Mouse (Mus musculus) gastrocnemius, postnatal 36 days (tissue): ENCODE results near the gene Avp. TPM values are rescaled to one million over a fixed set of nuclear protein-coding genes. Genes with fewer than 3 reads are reported as not detected.
A peak's percentile ranks its signal among the peaks of the same experiment; 100 is the strongest.

ENCODE experiments used
- DNase-seq, 2 experiments: peaks; one replicate each; pipeline ENCODE4 v3.0.0; 2022
- intact Hi-C: fragments of 180-260 bp; cut with DNase I; formaldehyde crosslinking; loops from one replicate; pipeline ENCODE4 v1.15.1; 2025
- microRNA-seq, 2 experiments: library from miRNA; unstranded; fragments of <30 nt; microRNA quantifications; one replicate each; pipeline ENCODE4 v1.2.0; 2021
- total RNA-seq, 2 experiments: library from RNA; stranded (reverse); gene quantifications; 2 replicates each; pipeline ENCODE4 v1.2.3; 2021

Avp gene
- total RNA-seq, 2 experiments from 2014 or later, result not detected

DNA sequence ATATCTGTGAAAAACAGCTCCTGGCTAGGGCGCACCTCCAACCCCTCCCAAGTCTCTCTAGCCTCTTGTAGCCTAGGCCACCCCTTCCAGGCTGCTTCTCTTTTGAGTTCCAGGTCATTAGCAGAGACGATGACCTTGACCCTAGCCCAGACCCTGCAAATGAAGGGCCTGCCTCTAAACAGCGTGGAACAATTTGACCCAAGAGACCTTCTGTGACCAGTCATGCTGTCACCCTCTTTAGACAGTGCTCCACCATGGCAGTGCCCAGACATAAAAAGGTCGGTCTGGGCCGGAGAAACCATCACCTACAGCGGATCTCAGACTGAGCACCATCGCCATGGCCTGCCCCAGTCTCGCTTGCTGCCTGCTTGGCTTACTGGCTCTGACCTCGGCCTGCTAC lies 6.5 kb downstream of the Avp start, which contains the start of gene Oxt:
TSS of gene Oxt (plus strand) at position 301 of the 400 bp plus-strand sequence.
- intact Hi-C loops, result no loop called here
- no peak for DNase-seq

DNA sequence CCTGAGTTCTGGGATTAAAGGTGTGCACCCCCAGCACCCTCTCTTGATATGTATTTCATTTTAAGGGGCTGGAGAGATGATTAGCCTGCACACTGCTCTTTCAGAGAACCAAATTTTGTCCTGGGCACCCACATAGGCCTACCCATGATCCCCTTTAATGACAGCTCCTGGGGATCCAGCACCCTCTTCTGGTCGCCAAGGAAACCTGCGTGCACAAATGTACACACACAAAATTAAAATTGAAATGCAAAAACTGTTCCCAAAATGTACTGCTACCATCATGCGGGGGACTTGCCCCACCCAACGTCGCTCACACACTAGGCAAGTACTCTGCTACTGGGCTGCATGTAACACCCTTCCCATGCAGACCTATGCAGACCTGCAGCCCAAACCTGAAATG lies 7.4 kb downstream of the Avp start:
- intact Hi-C loops, result no loop called here
- DNase-seq, result no peak

DNA sequence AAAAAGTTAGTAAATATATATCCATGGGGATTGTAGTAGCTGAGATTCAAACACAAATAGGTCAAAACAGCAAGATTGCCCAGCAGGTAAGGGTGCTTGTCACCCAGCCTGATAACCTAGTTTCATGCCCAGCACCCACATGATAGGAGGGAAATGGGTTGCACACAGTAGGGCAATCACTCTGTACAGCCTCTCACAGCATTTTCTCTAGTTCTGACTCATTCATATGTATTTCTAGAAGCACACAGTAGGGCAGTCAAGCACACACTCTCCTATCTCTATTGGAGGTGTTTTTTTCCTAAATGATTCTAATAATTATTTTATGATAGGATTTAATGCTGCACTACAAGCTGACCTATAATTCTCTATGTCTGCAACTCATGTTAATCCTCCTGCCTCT lies 12.4 kb downstream of the Avp start:
- no peak for DNase-seq
- intact Hi-C loops, result no loop called here

DNA sequence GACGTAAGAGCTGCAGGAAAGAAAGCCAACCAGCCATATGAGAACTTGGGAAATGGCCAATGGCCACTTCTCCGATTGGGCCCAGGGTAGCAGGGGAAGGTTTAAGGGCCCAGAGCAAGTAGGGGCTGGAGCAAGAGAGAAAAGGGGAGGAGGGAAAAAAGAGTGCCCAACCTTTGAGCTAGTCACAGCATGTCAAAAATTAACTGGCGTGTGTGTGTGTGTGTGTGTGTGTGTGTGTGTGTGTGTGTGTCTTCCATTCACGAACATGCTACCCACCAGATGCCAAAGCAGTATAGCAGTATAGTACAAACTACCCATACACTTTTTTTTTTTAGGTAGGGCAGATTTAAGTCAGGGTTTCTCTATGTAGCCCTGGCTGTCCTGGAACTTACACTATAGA lies 13.4 kb downstream of the Avp start:
- intact Hi-C loops, result no loop called here

DNA sequence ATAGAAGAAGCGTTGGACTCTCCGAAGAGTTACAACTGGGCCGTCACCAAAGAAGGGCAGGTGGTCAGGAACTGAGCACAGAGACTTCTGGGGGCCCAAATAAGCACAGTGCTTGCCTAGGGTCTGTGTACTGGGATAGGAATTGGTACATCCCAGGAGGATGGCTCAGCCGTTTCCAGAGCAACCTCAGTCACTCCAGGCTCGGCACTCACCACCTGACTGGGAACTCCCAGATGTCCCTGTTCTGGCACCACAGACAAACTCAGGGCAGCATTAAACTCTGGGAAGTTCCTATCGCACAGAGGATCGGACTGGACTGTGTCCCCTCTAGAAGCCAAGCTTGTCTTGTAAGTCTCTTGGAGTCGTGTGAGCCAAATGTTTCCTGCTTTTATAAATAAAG lies 17.4 kb downstream of the Avp start:
- no peak for DNase-seq
- intact Hi-C loops, result loop anchor here (5.0 kb wide), 1 partner anchor 32 kb away; no protein-coding TSS in a partner anchor

More for the DNA sequence above, 13.4 kb downstream of the Avp start:
- DNase-seq, result no peak

DNA sequence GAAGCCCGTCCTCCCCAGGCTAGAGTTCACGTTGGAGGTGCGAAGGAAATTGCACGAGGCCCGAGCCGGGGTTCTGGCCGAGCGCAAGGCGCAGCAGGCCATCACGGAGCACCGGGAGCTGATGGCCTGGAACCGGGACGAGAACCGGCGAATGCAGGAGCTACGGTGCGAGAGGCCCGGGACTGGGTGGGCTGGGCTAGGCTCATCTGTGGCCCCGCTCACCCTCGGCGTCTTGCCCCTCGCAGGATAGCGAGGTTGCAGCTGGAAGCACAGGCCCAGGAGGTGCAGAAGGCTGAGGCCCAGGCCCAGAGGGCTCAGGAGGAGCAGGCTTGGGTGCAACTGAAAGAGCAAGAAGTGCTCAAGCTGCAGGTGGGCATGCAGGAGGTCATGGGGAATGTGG lies 18.3 kb downstream of the Avp start:
- no peak for DNase-seq
- intact Hi-C loops, result loop anchor here (5.0 kb wide), 1 partner anchor 33 kb away; no protein-coding TSS in a partner anchor

DNA sequence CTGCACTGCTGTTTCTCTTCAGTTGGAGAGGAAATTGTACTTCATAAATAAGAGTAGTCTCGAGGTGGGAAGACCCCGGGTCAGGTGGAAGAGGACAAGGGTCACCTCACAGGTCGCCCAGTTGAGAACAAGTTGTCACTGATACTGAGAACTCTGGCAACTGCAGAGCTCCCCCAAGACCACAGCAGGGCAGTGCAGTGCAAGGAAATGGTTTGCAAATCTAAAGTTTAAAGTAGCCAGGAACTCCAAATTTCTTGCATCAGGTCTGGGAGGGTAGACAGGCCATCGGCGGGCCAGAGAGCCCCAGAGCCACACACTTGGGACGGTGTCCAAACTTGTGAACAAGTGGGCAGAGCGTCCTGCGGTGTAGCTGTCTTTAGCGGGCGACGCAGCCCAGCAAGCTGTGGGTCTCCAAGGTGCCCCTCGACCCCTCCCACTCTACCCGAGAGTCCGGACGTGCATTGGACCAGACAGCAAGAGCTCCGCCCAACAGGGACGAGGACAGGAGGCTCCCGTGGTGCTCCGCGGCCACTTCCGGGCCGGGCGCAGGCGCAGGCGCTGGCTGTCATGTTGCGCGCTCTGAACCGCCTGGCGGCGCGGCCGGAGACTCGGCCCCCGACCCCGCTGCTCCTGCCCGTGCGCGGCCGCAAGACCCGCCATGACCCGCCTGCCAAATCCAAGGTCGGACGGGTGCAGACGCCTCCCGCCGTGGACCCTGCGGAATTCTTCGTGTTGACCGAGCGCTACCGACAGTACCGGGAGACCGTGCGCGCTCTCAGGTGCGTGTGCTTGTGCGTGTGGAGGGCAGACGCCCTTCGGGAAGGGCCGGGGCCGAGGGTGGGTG lies 18.9 kb downstream of the Avp start, which contains the start of gene Mrps26:
TSS of gene Mrps26 (plus strand) at position 531 of the 844 bp plus-strand sequence.
- intact Hi-C loops, result loop anchor here (5.0 kb wide), 1 partner anchor 34 kb away; no protein-coding TSS in a partner anchor
- peak; percentile 82 to 91 for DNase-seq

DNA sequence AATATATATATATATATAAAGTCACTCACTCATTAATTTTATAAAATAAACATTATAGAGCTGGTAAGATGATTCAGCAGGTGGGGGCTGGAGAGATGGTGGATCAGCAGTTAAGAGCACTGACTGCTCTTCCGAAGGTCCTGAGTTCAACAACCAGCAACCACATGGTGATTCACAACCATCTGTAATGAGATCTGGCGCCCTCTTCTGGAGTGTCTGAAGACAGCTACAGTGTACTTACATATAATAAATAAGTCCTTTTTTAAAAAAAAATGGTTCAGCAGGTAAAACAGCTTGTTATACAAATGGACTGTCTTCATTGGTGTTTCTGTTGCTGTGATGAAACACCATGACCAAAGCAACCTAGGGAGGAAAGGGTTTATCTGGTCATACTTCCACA lies 24.3 kb downstream of the Avp start:
- DNase-seq, result no peak
- intact Hi-C loops, result no loop called here

DNA sequence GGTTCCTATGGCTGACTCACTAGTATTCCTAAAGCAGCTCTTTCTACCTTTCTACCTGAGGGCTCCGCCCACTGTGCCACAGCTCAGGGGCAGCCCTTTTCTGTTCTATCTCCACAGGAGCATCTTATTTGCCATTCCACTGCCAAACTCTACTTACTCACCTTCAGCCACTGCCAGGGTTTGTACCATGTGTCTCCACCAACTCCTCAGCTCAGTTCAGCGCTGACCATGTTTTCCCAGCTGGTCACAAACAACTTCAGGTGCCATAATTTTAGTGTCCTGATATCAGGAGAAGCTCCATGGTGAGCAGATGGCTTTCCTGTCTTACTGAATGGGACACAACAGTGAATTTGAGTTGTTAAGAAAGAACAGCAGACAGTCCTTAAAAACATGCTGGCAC lies 24.9 kb downstream of the Avp start:
- intact Hi-C loops, result no loop called here
- DNase-seq, result no peak

DNA sequence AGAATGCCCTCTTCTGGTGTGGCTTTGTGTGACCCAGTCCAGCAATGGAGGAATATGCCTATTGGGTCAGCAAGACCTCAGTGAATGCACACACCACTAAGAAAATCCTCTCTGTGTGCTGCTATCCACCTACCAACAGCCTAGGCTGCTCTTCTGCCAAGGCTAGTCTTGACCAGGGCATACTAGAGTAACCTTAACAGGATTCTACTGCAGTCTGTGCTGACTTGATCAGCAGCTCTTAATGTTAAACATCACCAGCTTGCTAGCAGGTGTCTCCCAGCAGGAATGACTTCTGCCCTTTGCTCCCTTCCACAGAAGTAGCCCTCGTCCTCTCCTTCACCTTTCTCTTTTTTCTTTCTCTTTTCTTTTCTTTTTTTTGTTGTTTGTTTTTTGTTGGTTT lies 26.1 kb downstream of the Avp start:
- intact Hi-C loops, result no loop called here
- no peak for DNase-seq

DNA sequence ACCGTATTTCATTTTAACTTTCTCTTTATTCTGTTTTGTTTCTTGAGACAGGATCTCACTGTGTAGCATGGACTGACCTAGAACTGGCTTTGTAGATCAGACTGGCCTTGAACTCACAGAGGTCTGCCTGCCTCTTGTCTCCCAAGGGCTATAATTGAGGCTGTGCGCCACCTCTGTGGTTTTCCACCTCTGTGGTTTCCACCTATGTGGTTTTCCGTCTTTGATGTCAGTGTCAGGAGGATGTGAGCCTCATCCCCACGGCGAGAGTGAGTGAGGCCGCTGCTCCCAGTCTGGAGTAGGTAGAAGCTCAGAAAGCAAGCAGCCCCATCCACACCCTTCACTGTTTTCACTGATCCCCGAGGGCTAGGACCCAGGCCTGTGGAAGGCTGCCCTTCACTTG lies 27.5 kb downstream of the Avp start:
- intact Hi-C loops, result no loop called here
- no peak for DNase-seq

DNA sequence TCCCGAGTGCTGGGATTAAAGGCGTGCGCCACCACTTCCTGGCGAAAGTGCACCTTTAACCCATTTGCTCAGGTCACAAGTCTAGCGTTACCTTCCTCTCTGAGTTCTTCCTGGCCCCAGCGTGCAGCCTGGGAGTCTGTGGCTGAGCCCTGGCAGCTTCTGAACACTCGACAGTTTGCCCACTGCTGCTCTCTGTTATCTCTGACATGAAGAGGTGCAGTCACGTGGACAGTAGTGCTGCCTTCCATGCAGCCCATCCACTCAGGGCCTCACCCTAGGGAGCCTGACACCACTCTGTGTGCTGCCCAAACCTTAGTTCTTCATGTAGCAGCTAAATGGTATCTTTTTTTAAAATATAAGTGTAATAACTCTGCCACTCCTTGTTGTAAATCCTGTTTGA lies 35.4 kb downstream of the Avp start:
- DNase-seq, result no peak
- intact Hi-C loops, result no loop called here

DNA sequence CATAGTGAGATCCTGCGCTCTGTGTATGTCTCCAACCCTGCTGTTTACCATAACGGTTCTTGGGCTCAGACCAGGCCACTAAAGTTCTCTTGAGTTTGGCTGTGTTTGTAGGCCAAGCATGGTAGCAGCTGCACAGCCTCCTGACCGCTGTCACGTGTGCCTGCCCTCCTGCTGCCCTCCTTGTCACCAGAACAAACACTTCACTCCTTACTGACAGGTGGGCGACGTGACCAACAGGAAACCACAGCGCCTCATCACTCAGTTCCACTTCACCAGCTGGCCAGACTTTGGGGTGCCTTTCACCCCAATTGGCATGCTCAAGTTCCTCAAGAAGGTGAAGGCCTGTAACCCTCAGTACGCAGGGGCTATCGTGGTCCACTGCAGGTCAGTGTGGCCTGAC lies 42.1 kb downstream of the Avp start:
- DNase-seq, result no peak
- intact Hi-C loops, result no loop called here

DNA sequence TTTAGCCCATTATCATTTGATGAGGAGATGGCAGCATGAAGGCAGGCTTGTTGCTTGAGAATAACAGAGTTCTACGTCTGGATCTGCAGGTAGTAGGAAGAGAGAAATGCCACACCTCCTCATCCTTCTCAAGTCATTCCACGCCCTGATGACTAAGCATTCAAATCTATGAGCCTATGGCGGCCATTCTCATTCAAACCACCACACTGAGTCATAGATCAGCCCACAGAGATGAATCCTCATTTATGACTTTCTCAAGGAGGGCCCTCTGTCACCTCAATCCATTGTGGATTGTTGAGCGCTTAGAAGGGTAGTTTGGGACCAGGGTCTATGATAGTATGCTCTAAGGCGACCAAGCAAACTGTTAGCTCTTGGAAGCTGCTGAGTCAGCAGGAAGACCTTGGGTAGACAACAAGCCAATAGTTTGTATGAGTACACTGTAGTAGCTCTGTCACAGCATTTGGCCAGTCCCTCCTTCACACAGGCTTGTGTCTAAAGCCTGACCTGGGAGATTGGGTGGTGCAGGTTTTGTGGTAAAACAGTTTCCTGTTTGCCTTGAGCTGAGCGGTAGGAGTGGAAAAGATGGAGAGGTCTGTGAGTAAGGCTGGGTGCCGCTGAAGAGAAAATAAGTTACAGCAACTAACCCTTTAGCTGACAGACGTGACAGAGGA lies 43.3 kb downstream of the Avp start:
- no peak for DNase-seq
- intact Hi-C loops, result no loop called here

DNA sequence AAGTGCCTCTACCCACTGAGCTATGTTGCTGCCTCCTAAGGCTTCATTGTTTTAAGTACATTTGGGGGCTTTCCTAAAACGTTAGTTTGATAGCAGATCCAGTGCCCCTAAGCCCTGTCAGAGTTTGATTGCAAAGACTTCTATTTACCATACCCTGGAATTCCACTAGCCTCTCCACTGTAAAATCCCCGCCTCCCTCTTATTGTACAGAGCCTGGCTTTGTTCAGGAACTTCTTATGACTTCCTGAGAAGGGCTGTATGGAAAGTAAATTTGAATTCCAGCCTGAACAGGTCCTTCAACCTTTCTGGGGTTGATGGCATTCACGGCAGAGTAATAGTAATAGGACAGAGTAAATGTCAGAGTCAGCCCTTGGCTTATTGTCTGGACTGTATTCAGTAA lies 45.5 kb downstream of the Avp start:
- no peak for DNase-seq
- intact Hi-C loops, result no loop called here

DNA sequence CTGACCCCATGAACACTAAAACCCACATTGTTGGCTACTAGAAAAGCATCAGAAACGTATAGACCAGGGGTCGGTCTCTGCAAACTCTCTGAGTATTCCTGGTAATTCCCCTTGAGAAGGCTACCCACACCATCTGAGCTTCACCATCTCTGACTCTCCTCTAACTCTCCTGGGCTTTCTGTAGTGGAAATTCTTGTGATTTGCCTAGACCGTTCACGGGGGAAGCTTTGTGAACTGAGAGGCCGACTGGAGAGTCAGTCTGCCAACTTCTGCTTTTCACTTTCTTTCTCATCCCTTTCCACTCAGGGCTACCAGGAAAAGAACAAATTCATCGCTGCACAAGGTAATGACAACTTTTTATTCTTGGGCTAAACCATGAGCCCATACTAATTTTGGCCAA lies 47.3 kb downstream of the Avp start:
- intact Hi-C loops, result no loop called here
- DNase-seq, result no peak

DNA sequence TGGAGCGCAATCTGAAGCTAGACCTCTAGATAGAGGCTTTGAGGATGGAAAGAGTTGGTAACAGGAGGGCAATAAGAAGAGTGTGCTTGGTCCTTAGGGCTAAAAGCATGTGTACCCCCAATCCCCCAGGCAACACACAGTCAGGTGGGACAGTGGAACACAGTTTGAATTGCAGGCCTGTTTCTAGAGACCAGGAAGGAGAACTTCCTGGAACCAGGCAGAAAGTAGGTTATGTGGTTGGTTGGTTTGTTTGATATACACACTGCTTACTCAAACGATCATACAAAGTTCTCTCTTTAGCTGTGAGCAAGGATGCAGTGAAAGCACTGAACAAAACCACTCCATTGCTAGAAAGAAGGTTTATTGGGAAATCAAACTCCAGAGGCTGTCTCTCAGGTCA lies 50.2 kb downstream of the Avp start:
- intact Hi-C loops, result no loop called here
- no peak for DNase-seq

Small RNAs within 50 kb of the gene (microRNA-seq; reads per million reads assigned to microRNA genes)
- 0 reads per million in 2 experiments for gene Gm23876

Other genes starting within 250 kb of the Avp start
- gene Cpxm1, start 185.0 kb downstream of the Avp start, total RNA-seq, result 1 to 10 TPM; 2.1 to 3.1 TPM
- gene Gm28372, start 177.3 kb downstream of the Avp start, total RNA-seq, result not detected
- not detected for gene 1700020A23Rik, start 177.3 kb downstream of the Avp start, total RNA-seq
- not detected for gene Tmem239, start 176.1 kb downstream of the Avp start, total RNA-seq
- 10 to 100 TPM; 14.9 to 18.7 TPM for gene Vps16, start 158.2 kb downstream of the Avp start, total RNA-seq
- 1 to 10 TPM; 2.8 to 4.0 TPM for gene Pced1a, start 157.9 kb downstream of the Avp start, total RNA-seq
- 10 to 100 TPM; 15.5 to 20.6 TPM for gene Ptpra, start 132.3 kb downstream of the Avp start, total RNA-seq
- gene Mrps26, start 18.8 kb downstream of the Avp start, total RNA-seq, result 10 to 100 TPM; 38.6 to 47.7 TPM
- gene Oxt, start 6.4 kb downstream of the Avp start, total RNA-seq, result not detected
- gene Fastkd5, start 47.5 kb upstream of the Avp start, total RNA-seq, result 1 to 10 TPM; 4.9 to 5.2 TPM
- 1 to 10 TPM; 3.4 to 5.3 TPM for gene Ubox5, start 47.5 kb upstream of the Avp start, total RNA-seq
- 1 to 10 TPM; 1.9 to 2.4 TPM for gene Lzts3, start 60.2 kb upstream of the Avp start, total RNA-seq
- 10 to 100 TPM; 82.3 to 96.2 TPM for gene Ddrgk1, start 82.1 kb upstream of the Avp start, total RNA-seq
- 10 to 100 TPM; 10.8 to 13.2 TPM for gene Itpa, start 85.1 kb upstream of the Avp start, total RNA-seq
- gene Slc4a11, start 115.0 kb upstream of the Avp start, total RNA-seq, result under 1 TPM in 1 of 2 experiments, not detected in 1; 0.12 TPM